Mouse (Mus musculus): Measurements from ENCODE around the gene Spice1.

DNA sequence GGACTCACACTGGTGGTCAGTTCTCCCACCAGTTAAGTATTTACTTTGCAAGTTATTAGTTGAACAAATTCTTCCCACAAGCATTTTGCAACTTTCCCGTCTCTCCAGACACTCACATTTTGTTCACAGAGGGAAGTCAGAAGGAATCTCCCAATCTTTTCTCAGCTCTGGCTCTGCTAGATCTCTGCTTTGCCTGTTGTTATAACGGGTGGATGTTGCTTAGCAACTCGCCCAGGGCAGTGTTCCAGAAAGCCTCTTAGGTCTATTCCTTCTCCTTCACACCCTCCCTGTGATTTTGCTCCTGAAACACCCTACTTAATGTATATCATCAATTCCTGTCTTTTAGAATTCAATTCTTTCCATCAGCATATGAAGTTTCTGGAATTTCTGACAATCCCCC lies 76.6 kb downstream of the Spice1 start:
- TF ChIP-seq POLR2A (IDR thresholded peaks at IDR 0.05; ENCODE audit: control insufficient read depth, low read depth, low read length) (no peak), CTCF (IDR thresholded peaks at IDR 0.05; ENCODE audit: control insufficient read depth, insufficient read depth, insufficient replicate concordance, low read depth, low read length) (no peak)

Data from testis, adult 2 months (tissue).